Mouse (Mus musculus): ENCODE measurements around the gene Sphk1. TPM values are rescaled to one million over a fixed set of nuclear protein-coding genes. Genes with fewer than 3 reads are reported as not detected.

Gene Sphk1
- polyA plus RNA-seq, 1 experiment from 2014 or later = 3.1 TPM

DNA sequence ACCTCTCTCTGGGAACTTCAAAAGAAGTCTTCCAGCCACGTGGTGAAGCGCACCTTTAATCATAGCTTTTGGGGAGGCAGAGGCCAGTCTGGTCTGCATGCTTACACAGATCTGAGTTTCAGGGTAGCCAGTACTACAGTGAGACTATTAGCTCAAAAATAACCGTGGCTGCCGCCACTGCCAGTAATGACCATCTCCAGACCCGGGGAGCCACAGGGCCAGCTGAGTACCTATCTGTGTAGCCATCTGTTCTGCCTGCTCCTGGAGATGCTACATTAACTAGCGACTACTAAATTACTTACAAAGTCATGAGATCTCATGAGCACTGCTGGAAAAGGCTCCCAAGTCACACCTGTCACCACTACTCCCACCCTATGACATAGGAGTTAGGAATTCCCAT is 44.3 kb downstream of the Sphk1 start:
- no peaks in the 10 kb centered on the region for H3K9me3 ChIP-seq
- H3K9ac ChIP-seq = peak overlapping the region; percentile 43; the same call in 1 of the 2 replicates
- no peak overlapping the region for H3K4me3 ChIP-seq
- H3K36me3 ChIP-seq = no peaks in the 10 kb centered on the region
- no peak overlapping the region for H3K4me2 ChIP-seq
- WGBS = 65% methylated on average over 6 of the region's 6 CpGs
- no peak for ATAC-seq (ENCODE audit: low FRiP score)
- peaks cover 98% of the 10 kb centered on the region for H3K4me1 ChIP-seq (replicated peaks)
- H3K27ac ChIP-seq = 0 out of 2 replicates have a peak overlapping the region, but pooled peaks have one; percentile 30
- H3K27me3 ChIP-seq = no peaks in the 10 kb centered on the region

DNA sequence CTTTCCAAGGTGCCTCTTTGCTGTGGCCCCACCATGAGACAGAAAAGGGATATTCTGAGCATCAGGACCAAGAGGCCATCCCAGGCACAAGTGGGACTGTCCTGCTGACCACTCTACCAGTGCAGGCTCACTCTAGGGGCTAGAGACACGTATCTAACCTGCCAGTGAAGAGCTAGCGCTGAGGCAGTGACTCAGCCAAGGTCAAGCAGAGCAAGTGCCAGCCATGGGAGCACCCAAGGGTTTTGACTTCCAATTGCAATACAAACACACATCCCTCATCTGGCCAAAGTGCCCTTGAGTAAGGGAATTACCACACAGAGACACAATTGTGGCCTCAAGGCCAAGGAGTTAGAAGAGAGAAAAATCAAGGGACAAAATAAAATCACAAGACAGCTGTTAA is 44.7 kb downstream of the Sphk1 start:
- Histone ChIP-seq H3K9me3 (no peaks in the 10 kb centered on the region), H3K36me3 (no peaks in the 10 kb centered on the region), H3K9ac (0 out of 2 replicates have a peak overlapping the region, but pooled peaks have one; percentile 43), H3K4me2 (no peak overlapping the region), H3K27ac (0 out of 2 replicates have a peak overlapping the region, but pooled peaks have one; percentile 30), H3K27me3 (no peaks in the 10 kb centered on the region), H3K4me1 (replicated peaks) (peaks cover 98% of the 10 kb centered on the region), H3K4me3 (no peak overlapping the region)
- ATAC-seq (ENCODE audit: low FRiP score) = no peak
- WGBS = 87% methylated on average over 2 of the region's 2 CpGs

DNA sequence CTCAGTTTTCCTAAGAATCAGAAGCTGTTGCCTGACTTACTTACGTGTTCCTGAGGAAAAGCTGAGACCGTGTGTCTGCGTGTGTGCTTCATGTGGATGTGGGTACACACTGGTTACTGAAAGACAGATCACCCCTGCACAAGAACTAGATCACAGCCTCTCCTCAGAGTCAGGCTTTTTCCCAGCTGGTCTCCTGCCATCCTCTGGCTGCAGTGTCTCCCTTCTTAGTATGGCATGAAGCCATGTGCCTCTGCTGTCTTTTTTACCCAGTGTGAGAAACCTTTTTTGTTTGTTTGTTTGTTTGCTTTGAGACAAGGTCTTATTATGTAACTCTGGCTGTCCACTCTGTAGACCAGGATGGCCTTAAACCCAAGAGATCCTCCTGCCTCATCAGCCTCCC is 48.6 kb downstream of the Sphk1 start:
- Histone ChIP-seq H3K36me3 (no peaks in the 10 kb centered on the region), H3K4me3 (peak overlapping the region; percentile 4; the same call in 1 of the 2 replicates), H3K27me3 (no peaks in the 10 kb centered on the region), H3K9ac (0 out of 2 replicates have a peak overlapping the region, but pooled peaks have one; percentile 29), H3K4me1 (replicated peaks) (peaks cover 62% of the 10 kb centered on the region), H3K27ac (no peak overlapping the region; the same call in 1 of the 2 replicates), H3K9me3 (no peaks in the 10 kb centered on the region), H3K4me2 (peak overlapping the region; percentile 70)
- 96% methylated on average over 3 of the region's 3 CpGs for WGBS
- ATAC-seq (ENCODE audit: low FRiP score) = no peak

DNA sequence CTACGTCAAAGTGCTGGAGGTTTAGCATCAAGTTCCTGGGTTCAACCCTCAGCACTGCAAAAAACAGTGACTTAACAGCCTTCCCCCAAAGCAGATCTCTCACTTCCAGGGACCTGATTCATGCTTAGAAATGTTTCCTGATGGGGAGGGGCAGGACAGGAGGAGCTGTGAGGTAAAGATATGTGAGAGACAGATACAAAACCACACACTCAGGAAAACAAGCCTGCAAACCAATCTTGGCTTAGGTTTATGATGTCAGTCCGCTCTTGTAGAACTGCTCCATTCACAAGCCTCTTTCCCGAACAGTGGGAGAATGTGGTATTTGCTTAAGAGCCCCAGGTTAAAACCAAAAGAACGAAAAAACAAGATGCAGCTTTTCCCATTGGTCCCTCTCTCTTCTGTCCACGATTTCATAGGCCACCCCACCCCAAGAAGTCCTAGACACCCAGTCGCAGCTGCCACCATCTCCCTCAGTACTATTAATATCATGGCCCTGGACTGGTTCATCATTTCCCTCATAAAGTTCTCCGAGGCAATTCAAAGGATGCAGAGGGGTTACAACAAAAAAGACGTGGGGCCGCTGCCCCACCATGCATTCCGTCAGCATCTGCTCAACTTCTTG is 49.4 kb downstream of the Sphk1 start:
- H3K27ac ChIP-seq = peak overlapping the region; percentile 96
- WGBS = 20% methylated on average over 10 of the region's 10 CpGs
- peaks cover 53% of the 10 kb centered on the region for H3K4me1 ChIP-seq (replicated peaks)
- no peaks in the 10 kb centered on the region for H3K36me3 ChIP-seq
- H3K27me3 ChIP-seq = no peaks in the 10 kb centered on the region
- peak overlapping the region; percentile 94 for H3K4me3 ChIP-seq
- peak overlapping the region; percentile 95 for H3K9ac ChIP-seq
- no peaks in the 10 kb centered on the region for H3K9me3 ChIP-seq
- peak; percentile 30 for ATAC-seq (ENCODE audit: low FRiP score)
- H3K4me2 ChIP-seq = peak overlapping the region; percentile 70

DNA sequence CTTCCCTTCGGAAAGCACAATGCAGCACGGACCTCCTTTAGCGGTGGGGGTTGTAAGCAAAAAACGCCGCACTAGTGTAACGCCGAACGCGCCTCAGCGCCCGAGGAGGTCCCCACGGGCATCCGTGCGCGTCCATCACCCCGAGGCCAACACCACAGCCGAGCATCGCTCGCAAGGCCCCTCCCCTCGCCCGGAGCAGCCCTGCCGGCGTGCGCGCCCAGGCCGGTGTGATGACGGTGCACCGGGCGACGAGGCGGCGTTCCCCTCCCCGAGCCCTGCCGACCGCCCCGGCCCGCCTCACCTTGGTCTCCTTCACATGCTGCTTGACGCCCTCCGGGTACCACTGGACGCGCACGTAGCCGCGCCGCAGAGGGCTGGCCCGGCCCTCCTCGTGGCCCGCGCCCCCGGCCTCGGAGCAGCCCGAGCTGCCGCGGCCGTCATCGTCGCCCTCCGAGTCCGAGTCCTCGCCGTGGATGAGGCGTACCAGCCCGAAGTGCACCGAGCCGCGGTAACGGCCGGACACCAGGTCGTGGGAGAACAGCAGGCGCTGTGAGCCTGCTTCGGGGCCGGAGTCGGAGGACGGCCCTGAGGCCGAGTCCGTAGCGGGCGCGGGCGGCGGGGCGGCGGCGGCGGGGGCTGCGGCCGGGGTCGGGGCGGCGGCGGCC is 50.1 kb downstream of the Sphk1 start:
- peak overlapping the region; percentile 70 for H3K4me2 ChIP-seq
- H3K27me3 ChIP-seq = no peaks in the 10 kb centered on the region
- no peaks in the 10 kb centered on the region for H3K36me3 ChIP-seq
- WGBS = under 1% methylated on average over 79 of the region's 91 CpGs
- ATAC-seq (ENCODE audit: low FRiP score) = peak; percentile 82
- peak overlapping the region; percentile 96 for H3K27ac ChIP-seq
- H3K4me3 ChIP-seq = peak overlapping the region; percentile 94
- no peaks in the 10 kb centered on the region for H3K9me3 ChIP-seq
- peaks cover 46% of the 10 kb centered on the region for H3K4me1 ChIP-seq (replicated peaks)
- peak overlapping the region; percentile 95 for H3K9ac ChIP-seq

DNA sequence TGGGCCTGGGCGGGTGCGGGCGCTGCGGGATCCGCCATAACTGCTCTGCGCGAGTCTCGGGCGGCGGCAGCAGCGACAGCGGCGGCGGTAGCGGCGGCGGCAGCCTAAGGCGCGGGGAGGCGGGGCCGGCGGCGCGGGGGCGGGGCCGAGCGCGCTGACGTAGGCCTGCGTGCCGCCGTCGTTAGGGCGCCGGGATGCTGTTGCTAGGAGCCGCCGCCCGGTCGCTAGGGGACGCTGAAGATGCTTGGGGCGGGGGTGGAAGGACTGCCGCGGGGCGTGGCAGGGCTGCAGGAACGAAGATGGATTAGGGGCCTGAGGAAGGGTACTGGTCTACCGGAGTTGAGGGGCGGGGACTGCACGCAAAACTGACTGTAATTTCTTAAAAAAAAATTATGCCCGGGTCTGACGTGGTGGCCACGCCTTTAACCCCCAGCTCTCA is 50.7 kb downstream of the Sphk1 start, which contains the start of gene Ube2o:
TSS of gene Ube2o (minus strand) at position 72 of the 439 bp plus-strand sequence.
- peak within 1 kb of the TSS; percentile 94 for H3K4me3 ChIP-seq
- ATAC-seq (ENCODE audit: low FRiP score) = peak; percentile 79
- H3K9ac ChIP-seq = peak within 1 kb of the TSS; percentile 95
- H3K4me2 ChIP-seq = peak within 1 kb of the TSS; percentile 70
- H3K27me3 ChIP-seq = no peaks in the 10 kb centered on the region
- WGBS = 3% methylated on average over 34 of the region's 51 CpGs
- H3K27ac ChIP-seq = peak within 1 kb of the TSS; percentile 96
- no peaks in the 10 kb centered on the region for H3K36me3 ChIP-seq
- H3K9me3 ChIP-seq = no peaks in the 10 kb centered on the region
- H3K4me1 ChIP-seq (replicated peaks) = peaks cover 40% of the 10 kb centered on the region

DNA sequence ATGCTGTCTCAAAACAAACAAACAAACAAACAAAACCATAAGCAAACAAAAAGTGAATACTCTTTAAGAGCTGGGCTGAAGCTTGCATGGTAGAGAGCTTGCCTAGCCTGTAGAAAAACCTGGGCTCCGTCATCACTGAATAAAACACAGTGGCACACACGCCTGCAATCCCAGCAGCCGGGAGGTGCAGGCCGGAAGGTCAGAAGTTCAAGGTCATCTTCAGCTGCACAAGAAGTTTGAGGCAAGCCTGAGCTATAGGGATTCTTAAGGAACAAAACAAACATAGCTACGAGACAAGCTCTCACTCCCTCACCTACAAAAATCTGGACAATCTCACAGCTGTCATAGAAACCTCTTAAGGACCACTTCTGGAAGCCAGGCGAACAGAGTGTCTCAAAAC is 55.0 kb downstream of the Sphk1 start:
- Histone ChIP-seq H3K27ac (no peak overlapping the region), H3K4me3 (no peak overlapping the region), H3K36me3 (no peaks in the 10 kb centered on the region), H3K9me3 (no peaks in the 10 kb centered on the region), H3K27me3 (no peaks in the 10 kb centered on the region; the same call in 1 of the 2 replicates), H3K4me1 (replicated peaks) (peaks cover 22% of the 10 kb centered on the region), H3K9ac (no peak overlapping the region), H3K4me2 (no peak overlapping the region)
- ATAC-seq (ENCODE audit: low FRiP score) = no peak
- WGBS = 87% methylated on average over 6 of the region's 6 CpGs

Other genes starting within 250 kb of the Sphk1 start
- gene Galr2, start 250.0 kb upstream of the Sphk1 start, polyA plus RNA-seq (2015; fragmentation: Nextera tagmentation; extraction: Ambion mirVana) = 0.27 and 0.56 TPM in 2 replicates
- 94.4 and 97.5 TPM in 2 replicates for gene Exoc7, start 223.7 kb upstream of the Sphk1 start, polyA plus RNA-seq (2015; fragmentation: Nextera tagmentation; extraction: Ambion mirVana)
- 14.2 and 24.3 TPM in 2 replicates for gene Foxj1, start 195.5 kb upstream of the Sphk1 start, polyA plus RNA-seq (2015; fragmentation: Nextera tagmentation; extraction: Ambion mirVana)
- 35.0 and 39.6 TPM in 2 replicates for gene Rnf157, start 117.9 kb upstream of the Sphk1 start, polyA plus RNA-seq (2015; fragmentation: Nextera tagmentation; extraction: Ambion mirVana)
- 43.6 and 44.5 TPM in 2 replicates for gene Ubald2, start 96.8 kb upstream of the Sphk1 start, polyA plus RNA-seq (2015; fragmentation: Nextera tagmentation; extraction: Ambion mirVana)
- 0.19 and 0.42 TPM in 2 replicates for gene Qrich2, start 64.7 kb upstream of the Sphk1 start, polyA plus RNA-seq (2015; fragmentation: Nextera tagmentation; extraction: Ambion mirVana)
- gene Prpsap1, start 36.7 kb upstream of the Sphk1 start, polyA plus RNA-seq (2015; fragmentation: Nextera tagmentation; extraction: Ambion mirVana) = 171 and 178 TPM in 2 replicates
- 14.1 and 14.8 TPM in 2 replicates for gene Ube2o, start 50.5 kb downstream of the Sphk1 start, polyA plus RNA-seq (2015; fragmentation: Nextera tagmentation; extraction: Ambion mirVana)
- 0.36 and 1.0 TPM in 2 replicates for gene Aanat, start 55.5 kb downstream of the Sphk1 start, polyA plus RNA-seq (2015; fragmentation: Nextera tagmentation; extraction: Ambion mirVana)
- gene Rhbdf2, start 96.1 kb downstream of the Sphk1 start, polyA plus RNA-seq (2015; fragmentation: Nextera tagmentation; extraction: Ambion mirVana) = 1.8 and 2.1 TPM in 2 replicates
- 1.2 and 1.4 TPM in 2 replicates for gene Prcd, start 122.6 kb downstream of the Sphk1 start, polyA plus RNA-seq (2015; fragmentation: Nextera tagmentation; extraction: Ambion mirVana)
- 16.4 and 18.1 TPM in 2 replicates for gene Cygb, start 123.4 kb downstream of the Sphk1 start, polyA plus RNA-seq (2015; fragmentation: Nextera tagmentation; extraction: Ambion mirVana)
- gene St6galnac1, start 244.6 kb downstream of the Sphk1 start, polyA plus RNA-seq (2015; fragmentation: Nextera tagmentation; extraction: Ambion mirVana) = not detected in 2 replicates

Data from hindbrain, embryonic 13.5 days (tissue).